Mouse (Mus musculus) myocyte (in vitro differentiated cells): ENCODE results near the gene Ncapg2.

Experiments used
- E2F4 ChIP-seq: IDR thresholded peaks from one replicate; pipeline ENCODE4 v1.6.1; 2011; ENCODE audit warnings: mild to moderate bottlenecking, control low read depth, moderate library complexity; ENCODE audit not compliant: insufficient read depth
- MAX ChIP-seq: IDR thresholded peaks from one replicate; pipeline ENCODE4 v1.6.1; 2011; ENCODE audit warnings: low read depth, mild to moderate bottlenecking, control low read depth
- MYOG ChIP-seq, 3 experiments: IDR thresholded peaks; one replicate each; pipeline ENCODE4 v1.6.1; 2011; ENCODE audit warnings: control low read depth in 2 of 3, low read depth in 2 of 3, mild to moderate bottlenecking in 2 of 3; ENCODE audit not compliant: insufficient read length in 2 of 3, control insufficient read depth in 1 of 3, insufficient read depth in 1 of 3
- POLR2A ChIP-seq: IDR thresholded peaks from one replicate; pipeline ENCODE4 v1.6.1; 2011; ENCODE audit warnings: low read depth, mild to moderate bottlenecking, control low read depth, moderate library complexity; ENCODE audit not compliant: insufficient read length
- TCF3 ChIP-seq: IDR thresholded peaks from one replicate; pipeline ENCODE4 v1.6.1; 2011; ENCODE audit warnings: low read depth, control low read depth; ENCODE audit not compliant: insufficient read length

GRCm38 (mm10) chr12:116396072-116396695, 9.0 kb upstream of the Ncapg2 start:
- no peak for TF ChIP-seq POLR2A
- TF ChIP-seq MYOG (IDR thresholded peaks at IDR 0.05; ENCODE audit: control insufficient read depth in 1 of 3, insufficient read depth in 1 of 3, insufficient read length in 2 of 3, low read depth in 2 of 3): no peak
- TF ChIP-seq E2F4: no peak
- TF ChIP-seq TCF3: no peak
- TF ChIP-seq MAX: no peak
